Mouse (Mus musculus): ENCODE data around the gene Pard3. TPM values are rescaled to one million over a fixed set of nuclear protein-coding genes. Genes with fewer than 3 reads are reported as not detected.

Gene Pard3
- total RNA-seq (2021): 10 to 100 TPM; 24.0 to 30.0 TPM
- long read RNA-seq, experiment 1, partial matches to known transcripts: 1 of 9 reads
- long read RNA-seq, experiment 1, other reads (novel, unspliced or antisense): 5 of 9 reads
- long read RNA-seq, experiment 2, partial matches to known transcripts: 2 of 10 reads
- long read RNA-seq, experiment 2, other reads (novel, unspliced or antisense): 8 of 10 reads

DNA sequence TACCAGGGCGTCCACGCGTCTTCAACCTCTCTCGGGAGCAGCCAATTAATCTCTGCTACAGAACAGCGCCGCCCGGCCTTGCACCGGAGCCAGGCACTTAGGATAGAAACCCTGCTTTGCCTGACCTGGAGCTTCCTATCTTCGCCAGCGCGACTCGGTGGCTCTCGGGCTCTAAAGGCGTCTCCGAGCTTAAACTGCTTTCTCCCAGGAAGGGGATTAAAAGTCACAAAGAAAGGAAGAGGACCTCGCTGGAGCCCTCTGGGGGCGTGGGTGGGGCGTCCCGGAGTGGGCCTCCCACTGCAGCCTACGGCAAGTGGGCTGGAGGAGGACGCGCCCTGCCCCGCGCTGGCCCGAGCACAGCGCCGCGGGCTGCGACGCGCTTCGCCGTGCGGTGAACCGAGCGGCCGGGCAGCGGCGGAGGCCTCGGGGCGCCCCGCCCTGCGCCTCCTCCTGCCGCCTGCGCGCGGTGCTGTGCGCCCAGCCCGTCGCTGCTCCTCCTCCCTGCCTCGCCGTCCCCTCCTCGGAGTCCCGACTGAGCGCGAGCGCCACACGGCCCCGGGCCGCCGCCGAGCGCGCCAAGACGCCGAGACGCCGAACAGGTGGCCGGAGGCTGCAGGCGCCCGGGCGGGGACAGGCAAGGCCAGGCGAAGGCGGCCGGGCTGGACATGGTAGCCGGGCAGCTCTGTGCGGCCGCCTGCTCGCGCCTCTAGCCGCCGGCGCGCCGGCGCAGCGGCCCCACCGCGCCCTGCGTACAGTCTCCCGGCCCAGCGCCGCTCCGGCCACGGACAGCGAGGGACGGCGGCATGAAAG, at the start of gene Pard3:
Gene Pard3, plus strand, starts transcription at position 343 of the 810 bp plus-strand sequence.
- DNase-seq: peak; percentile 84

DNA sequence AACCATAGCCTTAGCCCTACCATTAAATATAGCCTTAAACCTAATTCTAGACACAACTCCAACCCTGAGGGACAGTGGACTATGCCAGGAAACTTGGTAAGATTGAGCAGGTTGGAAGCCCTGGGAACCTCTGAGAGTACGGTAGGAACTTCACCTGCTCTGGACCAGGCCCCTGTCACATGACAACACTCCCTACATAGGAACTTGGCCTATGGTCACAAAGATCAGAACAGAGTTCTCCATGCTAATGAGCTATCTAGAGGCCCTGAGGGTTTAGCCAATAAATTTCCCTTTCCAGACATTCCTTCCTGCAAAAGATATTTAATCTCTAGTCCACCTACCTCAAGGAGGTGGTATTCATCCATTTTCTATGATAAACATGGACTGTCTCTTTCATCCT, 41.9 kb upstream of the Pard3 start:
- DNase-seq: no peak

DNA sequence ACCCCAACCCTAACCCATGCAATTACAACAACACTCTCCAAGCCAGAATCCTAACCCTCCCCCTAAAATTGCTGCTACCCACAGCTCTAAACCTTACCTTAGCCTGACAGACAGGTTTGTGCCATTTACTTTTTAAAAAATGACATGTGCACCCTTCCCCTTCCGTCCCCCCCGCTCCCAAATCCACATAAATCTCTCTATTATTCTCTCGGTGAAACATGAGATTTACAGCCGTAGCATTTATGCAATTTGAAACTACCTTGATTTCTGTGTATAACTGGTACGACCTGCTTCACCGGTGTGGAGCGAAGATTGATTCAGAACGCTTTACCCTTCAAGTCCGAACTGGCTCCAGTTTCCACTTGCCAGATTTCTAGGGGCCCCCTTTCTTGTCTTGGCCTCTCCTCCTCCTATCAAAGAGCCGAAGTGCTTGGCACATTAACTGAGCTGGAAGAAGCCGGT, 38.4 kb upstream of the Pard3 start:
- DNase-seq: no peak

DNA sequence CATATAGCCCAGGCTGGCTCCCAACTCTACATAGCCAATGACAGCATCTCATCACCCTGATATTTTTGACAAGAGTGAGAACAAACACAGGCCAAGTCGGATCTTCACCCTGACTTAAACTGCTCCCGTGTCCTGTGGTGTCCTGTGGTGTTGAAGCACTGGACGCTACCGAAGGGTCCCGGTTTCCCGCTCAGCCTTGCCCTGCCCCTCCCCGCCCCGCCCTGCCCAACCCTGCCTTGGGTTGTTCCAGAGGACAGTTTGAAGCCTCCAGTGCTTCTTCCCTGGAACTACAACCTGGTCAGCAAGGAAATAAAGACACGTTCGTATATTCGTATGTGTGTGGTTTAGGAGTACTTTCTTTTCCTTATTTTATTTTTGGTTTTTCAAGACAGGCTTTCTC, 37.9 kb upstream of the Pard3 start:
- DNase-seq: no peak

DNA sequence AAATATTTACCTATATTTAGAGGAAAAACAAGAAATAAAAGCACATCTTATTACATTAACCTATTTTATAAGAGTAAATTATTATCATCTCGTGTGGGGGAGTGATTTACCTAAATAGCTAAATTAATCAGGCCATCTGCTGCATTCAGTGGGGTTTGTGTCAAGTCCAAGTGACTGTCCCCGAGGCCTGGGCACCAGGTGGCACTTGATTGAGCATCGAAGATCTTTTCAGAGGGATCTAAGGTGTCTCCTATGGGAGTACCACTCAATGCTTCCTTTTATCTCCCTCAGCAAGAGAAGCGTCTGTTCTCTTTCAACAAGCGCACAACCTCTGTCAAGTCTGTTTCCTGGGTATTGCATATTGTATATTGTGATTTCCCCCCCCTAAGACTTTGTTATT, 32.2 kb upstream of the Pard3 start:
- DNase-seq: no peak

DNA sequence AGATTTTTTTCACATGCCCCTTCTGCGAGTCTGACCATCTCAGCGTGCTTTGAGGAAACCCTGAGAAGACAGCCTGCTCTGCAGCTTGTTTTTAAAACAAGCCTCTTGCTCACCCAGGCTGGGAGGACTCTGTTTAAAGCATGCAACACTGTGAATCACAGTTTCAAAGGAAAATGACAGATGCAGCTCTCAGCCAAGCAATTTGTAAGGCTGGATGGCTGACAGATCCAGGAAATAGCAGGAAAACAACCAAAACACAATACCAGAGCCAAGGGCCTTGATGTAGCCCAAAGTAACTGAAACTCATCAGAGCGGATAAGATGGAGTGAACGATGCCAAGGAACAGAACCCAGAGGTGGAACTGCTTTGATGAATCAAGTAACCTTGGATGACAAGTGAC, 24.8 kb upstream of the Pard3 start:
- DNase-seq: no peak

DNA sequence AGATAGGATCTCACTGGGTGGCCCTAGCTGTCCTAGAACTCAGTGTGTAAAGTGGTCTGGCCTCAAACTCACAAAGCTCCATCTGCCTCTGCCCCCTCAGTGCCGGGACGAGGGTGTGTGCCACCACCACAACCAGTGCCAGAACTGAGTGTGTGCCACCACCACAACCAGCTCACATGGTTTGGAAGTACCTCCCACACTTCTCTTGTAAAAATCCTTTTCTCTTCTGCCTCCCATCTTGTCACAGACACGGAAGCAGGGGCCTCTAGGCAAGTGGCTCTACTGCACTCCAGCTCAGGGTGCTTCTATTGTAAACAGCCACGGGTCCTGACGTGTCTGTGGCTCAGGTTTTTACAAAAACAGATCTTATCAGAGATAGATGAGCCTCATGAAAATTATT, 13.7 kb upstream of the Pard3 start:
- DNase-seq: no peak

DNA sequence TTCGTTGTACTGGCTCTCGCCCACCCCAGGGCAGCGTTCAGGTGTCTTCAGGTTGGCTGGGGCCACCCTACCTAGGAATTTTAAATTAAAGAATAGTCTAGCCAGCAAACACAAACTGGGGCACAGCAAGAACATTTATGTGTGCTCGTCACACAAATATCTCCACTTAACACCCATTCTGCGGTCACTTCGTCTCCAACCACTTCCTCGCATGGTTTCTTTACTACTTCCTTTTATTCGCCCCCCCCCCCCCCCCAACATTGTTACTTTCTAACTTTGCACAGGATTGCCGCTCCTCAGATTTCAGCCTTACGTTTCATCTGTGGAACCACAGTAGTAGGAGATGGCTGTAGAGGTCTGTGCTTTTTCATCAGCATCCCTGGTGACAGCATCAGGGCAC, 11.6 kb upstream of the Pard3 start:
- DNase-seq: no peak

DNA sequence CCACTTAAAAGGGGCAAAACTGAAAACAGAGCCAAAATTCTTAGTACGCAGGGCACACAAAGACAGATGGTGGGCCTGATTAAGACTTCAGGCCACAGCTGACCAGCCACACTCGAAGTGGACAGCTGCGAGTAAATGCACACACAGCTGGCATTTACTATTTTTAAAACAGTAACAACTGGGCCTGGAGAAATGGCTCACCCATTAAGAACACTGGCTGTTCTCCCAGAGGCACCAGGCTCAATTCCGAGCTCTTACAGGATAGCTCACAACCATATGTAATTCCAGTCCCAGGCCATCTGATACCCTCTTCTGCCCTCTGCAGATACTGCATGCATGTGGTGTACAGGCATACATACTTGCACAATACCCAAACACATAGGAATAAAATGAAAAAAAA, 8.6 kb upstream of the Pard3 start:
- no peak for DNase-seq

DNA sequence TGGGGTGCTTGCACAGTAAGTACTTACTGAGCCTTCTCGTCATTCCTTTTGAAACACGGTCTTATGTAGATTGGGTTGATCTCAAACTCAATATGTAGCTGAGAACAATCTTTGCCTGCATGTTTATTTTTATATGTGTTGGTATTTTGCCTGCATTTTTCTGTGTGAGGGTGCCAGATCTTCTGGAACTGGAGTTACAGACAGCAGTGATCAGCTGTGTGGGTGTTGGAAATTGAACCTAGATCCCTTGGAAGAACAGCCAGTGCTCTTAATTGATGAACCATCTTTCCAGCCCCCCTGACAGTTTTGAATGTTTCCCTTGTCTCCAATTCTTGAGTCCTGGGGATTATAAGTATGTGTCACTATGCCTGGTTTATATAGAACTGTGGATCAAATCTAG, 4.9 kb upstream of the Pard3 start:
- DNase-seq: no peak

DNA sequence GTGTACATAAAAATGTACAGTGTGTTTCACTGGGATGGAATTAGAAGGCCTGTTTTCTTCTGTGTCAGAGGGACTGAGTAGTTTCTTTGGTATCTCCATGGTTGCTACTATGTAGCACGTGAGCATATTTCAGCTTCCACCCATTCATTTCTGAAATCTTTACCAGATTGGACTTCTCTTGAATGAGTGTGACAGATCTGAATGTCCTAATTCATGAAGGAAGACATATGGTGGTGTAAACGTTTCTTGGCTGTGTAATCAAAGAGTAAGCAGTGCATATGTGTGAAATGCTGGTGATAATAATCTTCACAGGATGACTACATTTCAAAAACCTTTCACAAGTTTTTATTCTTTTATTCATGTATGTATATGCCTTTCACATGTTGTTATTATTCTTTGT, 3.9 kb upstream of the Pard3 start:
- DNase-seq: no peak

DNA sequence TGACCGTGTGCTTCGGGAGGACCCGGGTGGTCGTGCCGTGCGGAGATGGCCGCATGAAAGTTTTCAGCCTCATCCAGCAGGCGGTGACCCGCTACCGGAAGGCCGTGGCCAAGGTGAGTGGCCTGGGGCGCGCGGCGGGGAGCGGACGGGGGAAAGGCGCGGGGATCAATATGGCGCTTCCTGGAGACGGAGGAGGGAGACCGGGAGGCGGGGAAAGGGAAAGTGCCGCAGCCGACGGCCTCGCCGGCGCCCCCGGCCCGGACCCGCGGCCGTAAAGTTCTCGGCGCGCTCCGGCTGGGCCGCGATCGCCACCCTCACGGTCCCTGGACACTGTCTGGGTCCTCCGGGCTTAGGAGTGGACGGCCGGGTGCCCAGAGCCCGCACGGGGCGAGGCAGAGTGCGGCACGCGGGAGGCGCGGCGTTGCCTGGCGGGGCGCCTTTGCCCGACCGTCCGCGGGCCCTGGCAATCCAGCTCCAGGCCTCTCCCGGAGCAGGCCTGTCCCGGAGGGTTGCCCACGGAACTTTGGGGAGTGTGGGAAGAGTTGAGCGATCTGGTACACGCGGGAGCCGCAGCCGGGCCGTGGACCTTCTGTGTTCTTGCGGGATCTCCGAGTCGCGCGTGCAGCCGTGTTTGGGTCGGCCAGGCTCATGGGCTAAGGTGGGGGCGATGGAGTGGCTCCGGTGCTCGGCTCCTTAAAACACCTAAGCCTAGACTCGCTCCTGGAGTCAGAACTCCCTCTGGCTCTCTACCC, 844 bp downstream of the Pard3 start:
- DNase-seq: peak; percentile 34

DNA sequence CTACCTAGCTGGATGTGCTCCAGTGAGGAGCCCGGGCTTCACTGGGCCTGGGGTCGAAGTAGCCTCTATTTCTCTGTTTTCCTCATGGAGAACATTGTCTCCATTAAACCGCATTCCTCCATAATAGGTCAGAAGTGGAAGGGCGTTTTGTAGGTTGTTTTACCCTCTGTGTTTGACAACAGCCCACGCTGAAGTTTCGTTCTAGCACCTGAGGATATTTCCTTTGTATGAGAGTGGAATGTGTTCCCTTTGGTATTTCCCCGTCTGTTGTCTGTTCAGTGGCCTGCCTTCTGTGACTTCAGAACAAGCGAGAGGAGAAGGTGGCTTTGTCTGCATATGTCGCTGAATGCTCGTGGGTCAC, 1.4 kb downstream of the Pard3 start:
- no peak for DNase-seq

DNA sequence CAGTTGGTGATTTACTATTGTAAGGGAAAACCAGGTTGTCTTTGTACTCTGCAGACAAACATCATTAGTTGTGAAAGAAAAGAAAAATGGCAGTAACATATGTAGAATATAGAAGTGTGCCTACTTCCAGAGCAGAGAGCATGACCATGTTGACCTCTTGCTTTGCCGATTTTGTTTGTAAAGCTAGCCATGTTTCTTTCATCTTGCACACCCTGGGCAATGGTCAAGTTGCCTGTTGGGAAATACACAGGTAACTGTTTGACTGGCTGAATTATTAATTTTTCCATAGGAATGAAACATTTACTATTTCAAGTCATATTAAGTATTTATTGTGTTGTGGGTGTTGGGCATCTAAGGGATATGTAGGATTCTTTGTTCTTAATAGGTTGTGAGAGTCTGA, 2.1 kb downstream of the Pard3 start:
- DNase-seq: no peak

DNA sequence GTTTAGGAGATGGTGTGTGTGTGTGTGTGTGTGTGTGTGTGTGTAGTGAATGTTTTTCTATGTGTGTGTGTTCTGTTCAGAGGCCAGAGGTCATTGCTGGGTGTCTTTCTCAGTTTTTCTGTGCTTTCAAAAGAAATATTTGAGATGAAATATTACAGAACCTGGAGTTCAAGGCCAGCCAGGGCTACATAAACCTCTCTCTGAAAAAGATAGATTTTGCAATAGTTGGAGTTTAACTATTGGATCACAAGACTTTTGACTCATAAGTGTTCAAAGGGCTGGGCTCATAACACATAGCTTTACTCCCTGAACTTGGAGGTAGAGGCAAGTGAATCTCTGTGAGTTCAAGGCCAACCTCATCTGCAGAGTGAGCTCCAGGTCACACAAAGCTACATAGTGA, 2.8 kb downstream of the Pard3 start:
- no peak for DNase-seq

DNA sequence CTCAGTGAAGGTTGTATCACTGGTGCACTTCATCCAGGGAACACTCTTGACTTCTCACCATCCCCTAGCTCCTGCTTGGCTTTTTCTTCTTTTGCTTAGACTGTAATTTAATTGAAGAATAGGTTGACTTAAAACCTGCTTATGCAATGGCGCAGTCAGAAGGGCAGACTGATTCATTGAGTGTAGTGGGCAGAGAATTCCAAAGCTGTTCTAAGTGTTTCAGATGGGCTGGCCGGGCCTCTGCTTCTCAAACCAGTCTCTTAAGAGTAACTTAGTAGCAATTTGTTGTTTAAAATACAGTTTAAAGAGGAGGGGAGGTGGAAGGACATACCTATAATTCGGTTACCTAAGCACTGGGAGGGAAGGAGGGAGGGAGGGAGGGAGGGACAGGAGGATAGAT, 5.0 kb downstream of the Pard3 start:
- no peak for DNase-seq

DNA sequence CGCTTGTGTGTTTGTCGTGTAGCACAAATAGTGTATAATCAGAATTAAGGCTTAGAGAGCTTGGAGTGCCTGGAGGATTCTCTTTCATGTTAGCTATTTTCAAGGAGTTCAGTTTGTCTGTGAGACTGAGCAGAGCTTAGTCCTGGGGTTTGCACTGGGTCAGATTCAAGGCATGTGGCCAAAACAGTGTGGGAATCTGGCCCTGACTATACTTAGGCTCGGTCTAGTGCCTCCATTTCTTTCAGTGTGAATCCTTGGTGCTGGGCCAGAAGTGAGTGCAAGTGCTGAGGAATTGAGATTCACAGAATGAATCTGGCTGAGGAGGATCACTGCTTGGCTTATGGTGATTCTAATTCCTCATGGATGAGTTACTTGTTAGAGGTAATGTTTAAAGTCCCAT, 6.5 kb downstream of the Pard3 start:
- DNase-seq: peak; percentile 37

DNA sequence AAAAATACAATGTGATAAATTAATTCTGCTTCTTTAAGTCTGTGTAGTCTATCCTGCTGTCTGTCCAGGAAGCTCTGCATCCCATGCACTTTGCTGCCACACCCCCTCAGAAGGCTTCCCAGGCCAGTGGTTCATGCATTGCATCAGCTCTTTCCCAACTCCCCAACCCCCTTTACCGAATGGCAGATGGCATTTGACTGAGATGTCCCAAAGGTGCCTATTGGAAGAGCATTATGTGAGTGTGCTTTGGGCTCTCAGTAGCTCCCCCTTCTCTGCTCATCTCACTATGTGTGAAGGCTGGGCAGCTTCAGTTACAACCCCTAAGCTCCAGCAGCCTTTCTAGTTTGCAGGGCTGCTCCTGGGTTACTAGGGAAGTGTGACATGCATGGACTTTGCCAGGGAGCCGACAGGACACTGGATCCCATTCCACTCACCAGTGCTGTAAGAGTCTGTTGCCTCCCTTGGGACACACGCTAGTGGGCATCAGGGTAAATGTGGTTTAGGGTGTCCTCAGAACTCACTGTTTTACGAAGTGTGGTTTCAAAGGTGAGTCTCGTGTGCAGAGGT, 9.4 kb downstream of the Pard3 start:
- DNase-seq: peak; percentile 14

DNA sequence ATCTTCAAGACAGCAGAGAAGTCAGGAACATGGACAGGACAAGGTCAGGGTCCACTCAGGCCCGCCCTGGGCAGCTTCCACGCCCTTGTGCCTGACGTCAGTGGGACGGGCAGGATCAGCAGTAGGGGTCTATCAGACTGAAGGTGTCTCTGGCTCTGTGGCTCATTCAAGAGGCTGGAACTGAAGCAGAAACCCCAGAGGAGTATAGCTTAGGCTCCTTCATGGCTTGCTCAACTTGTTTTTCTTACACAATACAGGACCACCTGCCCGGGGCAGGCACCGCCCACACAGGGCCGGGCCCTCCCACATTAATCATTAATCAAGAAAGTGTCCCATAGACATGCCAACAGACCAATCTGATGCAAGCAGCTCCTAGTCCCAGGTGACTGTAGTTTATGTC, 12.8 kb downstream of the Pard3 start:
- no peak for DNase-seq

DNA sequence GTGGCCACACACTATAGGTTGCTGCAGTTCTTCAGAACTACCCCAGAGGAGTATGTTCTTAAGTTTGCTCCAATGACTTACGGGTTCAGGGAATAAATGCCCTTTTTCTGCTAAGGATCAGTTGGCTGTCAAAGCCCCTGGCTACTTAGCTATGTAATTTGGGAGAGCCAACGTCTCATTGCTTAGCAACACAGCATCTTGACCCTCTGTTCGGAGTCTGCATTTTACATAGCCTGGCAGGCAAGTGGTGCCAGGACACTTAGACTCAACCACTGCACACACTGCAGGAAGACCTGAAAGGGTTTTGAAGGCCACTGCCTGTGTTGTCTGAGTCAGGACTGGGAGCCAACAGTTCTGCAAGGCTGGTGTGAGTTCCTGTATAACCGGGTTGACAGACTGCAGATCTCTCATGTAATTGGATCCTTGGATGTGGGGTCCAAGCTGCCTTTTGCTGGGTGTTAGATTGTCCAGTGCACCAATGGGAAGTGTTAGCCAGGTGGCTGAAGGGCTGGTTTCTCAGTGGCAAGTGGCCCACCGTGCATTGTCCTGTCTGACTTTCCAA, 15.6 kb downstream of the Pard3 start:
- DNase-seq: no peak

DNA sequence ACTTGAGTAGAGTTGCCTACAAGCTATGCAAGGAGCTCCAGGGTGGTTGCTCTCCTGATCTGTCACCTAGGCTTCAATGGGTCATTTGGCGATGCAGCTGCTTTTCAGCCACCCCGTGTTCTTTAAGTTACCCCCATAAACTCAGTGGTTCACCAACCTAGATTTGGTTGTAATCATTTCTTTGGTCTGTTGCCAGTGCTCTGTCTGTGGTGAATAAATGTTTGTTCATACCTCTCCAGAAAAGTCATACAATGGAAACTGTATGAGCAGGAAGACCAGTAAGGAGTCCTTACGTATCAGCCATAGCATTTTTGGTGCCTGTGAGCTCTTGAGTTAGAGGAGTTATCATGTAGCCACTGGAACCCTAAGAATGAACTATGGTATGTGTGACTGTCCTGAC, 17.6 kb downstream of the Pard3 start:
- DNase-seq: no peak

DNA sequence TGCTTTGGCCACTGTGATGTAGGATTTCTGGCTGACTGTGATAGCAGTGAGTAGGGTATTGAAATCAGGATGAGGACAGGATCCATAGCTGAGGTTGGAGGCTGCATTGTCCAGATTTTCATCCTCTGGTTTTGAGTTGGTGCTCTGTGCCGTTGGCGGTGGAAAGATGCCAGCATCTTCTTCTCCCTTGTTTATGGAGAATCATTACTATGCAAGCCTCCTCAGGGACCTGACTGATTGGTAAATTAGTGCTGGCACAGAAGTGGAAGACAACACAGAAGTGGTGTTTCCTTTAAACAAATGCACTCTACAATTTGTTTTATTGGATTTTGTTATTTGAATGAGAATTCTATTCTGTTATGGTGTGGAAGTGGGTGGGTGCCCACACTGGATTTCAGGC, 18.8 kb downstream of the Pard3 start:
- no peak for DNase-seq

DNA sequence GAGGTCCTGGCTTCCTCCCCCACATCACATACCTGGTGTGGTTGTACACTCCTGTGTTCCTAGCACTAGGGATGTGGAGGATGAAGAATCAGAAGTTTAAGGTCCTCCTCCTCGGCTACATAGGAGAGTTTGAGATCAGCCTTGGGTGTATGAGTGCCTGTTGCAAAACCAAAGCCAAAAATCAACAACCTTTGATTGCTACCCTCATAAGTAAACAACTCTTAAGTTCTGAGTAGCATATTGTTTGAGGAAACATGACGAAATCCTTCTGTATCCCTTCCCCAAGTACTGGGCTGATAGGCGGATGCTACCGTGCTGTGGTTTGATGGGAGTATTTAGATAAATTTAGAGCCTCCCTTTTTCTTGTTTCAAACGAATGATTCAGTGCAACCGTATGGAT, 20.9 kb downstream of the Pard3 start:
- DNase-seq: no peak

Measured in gastrocnemius, postnatal 25 days (tissue).